Mouse (Mus musculus) liver, embryonic 13.5 days (tissue): Measurements from ENCODE around the gene Vwf. TPM values are rescaled to one million over a fixed set of nuclear protein-coding genes. Genes with fewer than 3 reads are reported as not detected.

ENCODE experiments used
- ATAC-seq: fragments of 200-750 bp; cut with Nextera tagmentation; 2 replicates; pipeline ENCODE4 v1.8.0; 2017; ENCODE audit warnings: low read depth, mild to moderate bottlenecking, moderate number of reproducible peaks, moderate library complexity
- DNase-seq: peaks from one replicate; pipeline ENCODE4 v3.0.0; 2022
- H3K27ac ChIP-seq: fragments of 300-500 bp; sonication (generic); 2 replicates; pipeline ENCODE4 v1.5.1; 2015; ENCODE audit warnings: moderate library complexity, mild to moderate bottlenecking, inconsistent platforms
- H3K27me3 ChIP-seq: fragments of 300-500 bp; sonication (generic); 2 replicates; pipeline ENCODE4 v1.6.1; 2015; ENCODE audit warnings: mild to moderate bottlenecking, inconsistent platforms
- H3K36me3 ChIP-seq: fragments of 300-500 bp; sonication (generic); 2 replicates; pipeline ENCODE4 v1.6.1; 2015; ENCODE audit warnings: mild to moderate bottlenecking, inconsistent platforms
- H3K4me1 ChIP-seq: fragments of 300-500 bp; sonication (generic); replicated peaks from 2 replicates; pipeline ENCODE4 v1.6.1; 2015; ENCODE audit warnings: inconsistent platforms
- H3K4me2 ChIP-seq: fragments of 300-500 bp; sonication (generic); 2 replicates; pipeline ENCODE4 v1.6.1; 2015; ENCODE audit warnings: inconsistent platforms, mild to moderate bottlenecking, moderate library complexity
- H3K4me3 ChIP-seq: fragments of 300-500 bp; sonication (generic); replicated peaks from 2 replicates; pipeline ENCODE4 v1.5.1; 2015; ENCODE audit warnings: mild to moderate bottlenecking, inconsistent platforms
- H3K9ac ChIP-seq: fragments of 300-500 bp; sonication (generic); 2 replicates; pipeline ENCODE4 v1.6.1; 2015; ENCODE audit warnings: mild to moderate bottlenecking, inconsistent platforms
- H3K9me3 ChIP-seq: fragments of 300-500 bp; sonication (generic); replicated peaks from 2 replicates; pipeline ENCODE4 v1.6.1; 2016; ENCODE audit warnings: inconsistent platforms
- WGBS: fragments of 180-500 bp; shearing (Covaris S2); methylation state at CpG from one replicate; pipeline ENCODE4 v1.1.7; 2015; ENCODE audit not compliant: insufficient replicate concordance; 5-methylcytosine and 5-hydroxymethylcytosine counted together
- polyA plus RNA-seq: library from polyadenylated mRNA; unstranded; fragments of >200 nt; fragmentation: Nextera tagmentation; extraction: Ambion mirVana; gene quantifications from 2 replicates; pipeline ENCODE4 v1.2.1, GENCODE M21; 2015

Gene Vwf
- polyA plus RNA-seq, 1 experiment from 2014 or later = 13.3 TPM

DNA sequence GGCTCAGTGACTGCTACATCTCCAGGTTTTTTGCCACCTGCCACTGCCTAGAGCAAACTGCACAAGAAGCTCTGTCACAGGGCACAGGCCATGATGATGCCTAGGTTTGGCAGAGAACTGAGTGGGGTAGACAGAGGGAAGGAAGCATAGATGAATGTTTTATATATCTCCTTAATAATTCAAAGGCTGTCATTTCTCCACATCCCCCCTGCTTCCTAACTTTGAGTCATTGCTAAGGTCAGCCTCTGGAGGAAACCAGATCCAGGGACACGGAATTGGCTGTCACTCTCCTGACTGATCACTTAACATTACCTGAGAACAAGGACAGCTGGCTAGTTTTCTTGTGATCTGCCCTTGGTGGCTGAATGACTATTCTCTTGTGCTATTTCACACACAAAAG, 141.4 kb downstream of the Vwf start:
- H3K27me3 ChIP-seq = peaks cover 8% of the 10 kb centered on the region
- no peak overlapping the region for H3K27ac ChIP-seq
- H3K4me2 ChIP-seq = no peak overlapping the region
- WGBS = 39% methylated on average over 1 of the region's 1 CpGs
- H3K4me3 ChIP-seq = no peak overlapping the region
- no peak overlapping the region for H3K9ac ChIP-seq
- ATAC-seq = no peak
- no peak for DNase-seq
- H3K36me3 ChIP-seq = no peaks in the 10 kb centered on the region
- H3K9me3 ChIP-seq = no peaks in the 10 kb centered on the region
- no peaks in the 10 kb centered on the region for H3K4me1 ChIP-seq

DNA sequence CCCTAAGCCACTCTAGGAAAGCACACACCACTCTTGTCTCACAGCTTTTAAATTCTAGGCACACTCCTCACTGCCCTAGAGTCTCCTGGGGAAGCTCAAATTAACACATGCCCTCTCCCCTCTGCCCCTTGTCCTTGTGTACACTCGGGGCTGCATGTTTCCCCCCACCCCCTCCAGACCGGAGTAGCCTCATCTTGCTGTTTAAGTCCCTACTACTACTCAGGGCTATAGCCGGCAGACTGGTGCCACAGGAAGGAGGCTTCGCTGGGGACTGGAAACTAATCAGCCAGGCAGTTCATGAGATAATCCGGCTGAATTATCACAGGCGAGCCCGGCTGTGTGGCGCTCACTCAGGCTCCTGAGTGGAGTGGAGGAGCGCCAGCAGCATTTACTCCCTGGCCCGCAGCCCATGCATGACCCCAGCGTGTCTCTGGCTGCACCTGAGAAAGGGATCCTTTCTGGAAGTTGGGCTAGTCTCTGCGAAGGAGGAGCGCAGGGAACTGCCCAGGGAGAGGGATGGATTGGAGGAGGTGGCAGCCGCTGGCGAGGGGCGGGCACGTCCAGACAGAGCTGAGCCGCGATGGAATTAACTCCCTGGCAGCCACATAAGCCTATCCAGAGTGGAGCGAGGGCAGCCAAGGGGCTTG, 143.6 kb downstream of the Vwf start, which contains the start of gene Ano2:
Gene Ano2 (plus strand): TSS at position 363 of the 647 bp plus-strand sequence.
- no peaks in the 10 kb centered on the region for H3K4me1 ChIP-seq
- no peak within 1 kb of the TSS for H3K4me3 ChIP-seq
- no peak within 1 kb of the TSS for H3K27ac ChIP-seq
- H3K9ac ChIP-seq = no peak within 1 kb of the TSS
- H3K36me3 ChIP-seq = no peaks in the 10 kb centered on the region
- ATAC-seq (no peak), DNase-seq (no peak)
- no peaks in the 10 kb centered on the region for H3K9me3 ChIP-seq
- peaks cover 8% of the 10 kb centered on the region for H3K27me3 ChIP-seq
- no peak within 1 kb of the TSS for H3K4me2 ChIP-seq
- 13% methylated on average over 20 of the region's 20 CpGs for WGBS

DNA sequence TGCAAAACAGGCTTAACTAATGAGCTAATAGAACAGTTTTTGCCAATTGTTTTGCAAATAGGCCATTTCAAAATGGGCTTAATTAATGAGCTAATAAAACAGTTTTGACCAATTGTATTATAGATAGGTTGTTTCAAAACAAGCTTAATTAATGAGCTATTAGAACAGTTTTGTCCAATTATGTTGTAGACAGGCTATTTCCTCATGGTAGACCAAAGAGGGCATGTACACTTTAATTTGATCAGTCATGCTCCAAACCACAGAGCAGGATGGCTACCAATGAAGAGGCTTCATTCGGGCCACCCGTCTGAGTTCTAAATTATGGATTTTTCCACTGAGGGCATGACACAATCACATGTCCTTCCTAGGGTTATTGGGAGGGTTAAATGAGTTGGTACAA, 154.6 kb downstream of the Vwf start:
- Histone ChIP-seq H3K4me1 (no peaks in the 10 kb centered on the region), H3K9ac (no peak overlapping the region), H3K4me3 (no peak overlapping the region), H3K27ac (no peak overlapping the region), H3K36me3 (no peaks in the 10 kb centered on the region), H3K27me3 (no peaks in the 10 kb centered on the region), H3K9me3 (no peaks in the 10 kb centered on the region), H3K4me2 (no peak overlapping the region)
- WGBS = 71% methylated on average over 2 of the region's 2 CpGs
- ATAC-seq = no peak
- no peak for DNase-seq

DNA sequence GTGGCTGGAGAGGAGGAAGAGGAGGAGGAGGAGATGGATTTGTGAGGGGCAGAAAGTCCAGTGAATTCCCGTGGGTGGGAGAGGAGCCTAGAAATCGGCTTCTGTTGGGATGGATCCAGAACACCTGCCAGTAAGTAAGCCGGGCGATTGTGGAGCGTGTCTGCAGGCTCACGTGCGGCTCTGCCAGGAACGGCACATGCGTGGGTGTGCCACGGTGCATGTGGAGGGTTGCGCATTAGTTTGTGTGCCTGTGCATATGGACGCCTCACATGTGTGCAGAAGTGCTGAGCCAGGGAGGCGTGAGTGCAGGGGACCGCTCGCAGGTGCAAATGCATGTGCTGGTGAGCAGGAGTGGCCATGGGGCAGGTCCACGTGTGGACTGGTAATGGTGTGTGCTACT, 164.7 kb downstream of the Vwf start:
- 75% methylated on average over 16 of the region's 16 CpGs for WGBS
- Histone ChIP-seq H3K4me1 (no peaks in the 10 kb centered on the region), H3K4me2 (no peak overlapping the region), H3K4me3 (no peak overlapping the region), H3K27ac (no peak overlapping the region), H3K36me3 (no peaks in the 10 kb centered on the region), H3K9me3 (no peaks in the 10 kb centered on the region), H3K27me3 (no peaks in the 10 kb centered on the region), H3K9ac (no peak overlapping the region)
- ATAC-seq (no peak), DNase-seq (no peak)

DNA sequence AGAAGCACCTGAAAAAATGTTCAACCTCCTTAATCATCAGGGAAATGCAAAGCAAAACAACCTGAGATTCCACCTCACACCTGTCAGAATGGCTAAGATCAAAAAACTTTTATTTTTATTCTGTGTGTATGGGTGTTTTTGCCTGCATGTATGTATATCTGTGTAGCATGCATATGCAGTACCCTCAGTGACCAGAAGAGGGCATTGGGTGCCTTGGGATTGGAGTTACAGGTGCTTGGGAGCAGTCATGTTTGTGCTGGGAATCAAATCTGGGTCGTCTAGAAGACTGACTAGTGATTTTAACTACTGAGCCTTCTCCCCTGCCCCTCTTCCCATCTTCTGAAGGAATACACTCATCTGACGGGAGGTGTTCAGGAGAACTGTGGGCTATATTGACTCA, 179.8 kb downstream of the Vwf start:
- no peak for DNase-seq
- Histone ChIP-seq H3K4me2 (no peak overlapping the region), H3K27me3 (no peaks in the 10 kb centered on the region), H3K4me1 (no peaks in the 10 kb centered on the region), H3K36me3 (no peaks in the 10 kb centered on the region), H3K27ac (no peak overlapping the region), H3K4me3 (no peak overlapping the region), H3K9ac (no peak overlapping the region), H3K9me3 (no peaks in the 10 kb centered on the region)
- WGBS = 56% methylated on average over 2 of the region's 2 CpGs
- no peak for ATAC-seq

DNA sequence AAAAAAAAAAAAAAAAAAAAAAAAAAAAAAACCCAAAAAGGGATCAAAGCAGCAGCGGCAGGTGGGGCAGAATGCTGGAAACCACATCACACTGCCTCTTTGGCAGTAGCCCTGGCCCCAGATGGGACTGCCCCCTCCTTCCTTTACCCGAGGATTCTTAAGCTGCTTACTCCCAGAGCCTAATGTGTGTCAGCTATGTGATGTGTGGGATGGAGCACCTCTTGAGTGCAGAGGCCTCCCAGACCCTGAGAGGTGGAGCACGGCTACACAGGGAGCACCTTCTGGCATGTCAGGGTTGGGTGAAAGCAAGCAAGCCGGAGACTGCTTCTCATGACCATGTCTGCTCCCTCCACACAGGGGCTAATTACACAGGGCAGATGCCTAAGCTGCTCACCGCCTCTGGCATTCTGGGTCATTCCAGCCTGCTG, 180.9 kb downstream of the Vwf start:
- Histone ChIP-seq H3K36me3 (no peaks in the 10 kb centered on the region), H3K27me3 (no peaks in the 10 kb centered on the region), H3K9me3 (no peaks in the 10 kb centered on the region), H3K4me3 (no peak overlapping the region), H3K4me1 (no peaks in the 10 kb centered on the region), H3K9ac (no peak overlapping the region), H3K27ac (no peak overlapping the region), H3K4me2 (no peak overlapping the region)
- DNase-seq (no peak), ATAC-seq (no peak)
- 63% methylated on average over 5 of the region's 5 CpGs for WGBS

DNA sequence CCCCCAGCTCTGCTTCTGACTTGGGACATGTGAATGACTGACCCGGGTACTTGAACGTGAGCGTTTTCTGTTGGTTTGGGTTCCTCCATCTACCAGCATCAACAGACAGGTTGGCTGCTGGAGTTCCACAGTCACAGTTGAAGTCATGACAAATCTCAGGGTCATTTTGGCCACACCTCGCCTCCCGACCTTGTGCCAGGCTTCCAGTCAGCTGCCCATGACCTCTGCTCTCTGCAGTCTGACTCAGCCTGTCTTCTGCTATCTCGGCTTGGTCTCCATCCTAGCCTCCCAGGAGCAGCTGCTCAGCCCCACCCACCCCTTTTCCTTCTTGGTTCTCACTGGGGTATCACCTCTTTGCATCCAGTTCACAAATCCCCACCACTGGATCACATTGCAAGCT, 182.9 kb downstream of the Vwf start:
- H3K27ac ChIP-seq = no peak overlapping the region
- no peaks in the 10 kb centered on the region for H3K4me1 ChIP-seq
- H3K4me3 ChIP-seq = no peak overlapping the region
- no peaks in the 10 kb centered on the region for H3K27me3 ChIP-seq
- no peaks in the 10 kb centered on the region for H3K36me3 ChIP-seq
- no peak for DNase-seq
- ATAC-seq = no peak
- H3K9me3 ChIP-seq = no peaks in the 10 kb centered on the region
- no peak overlapping the region for H3K4me2 ChIP-seq
- 58% methylated on average over 6 of the region's 6 CpGs for WGBS
- H3K9ac ChIP-seq = no peak overlapping the region

DNA sequence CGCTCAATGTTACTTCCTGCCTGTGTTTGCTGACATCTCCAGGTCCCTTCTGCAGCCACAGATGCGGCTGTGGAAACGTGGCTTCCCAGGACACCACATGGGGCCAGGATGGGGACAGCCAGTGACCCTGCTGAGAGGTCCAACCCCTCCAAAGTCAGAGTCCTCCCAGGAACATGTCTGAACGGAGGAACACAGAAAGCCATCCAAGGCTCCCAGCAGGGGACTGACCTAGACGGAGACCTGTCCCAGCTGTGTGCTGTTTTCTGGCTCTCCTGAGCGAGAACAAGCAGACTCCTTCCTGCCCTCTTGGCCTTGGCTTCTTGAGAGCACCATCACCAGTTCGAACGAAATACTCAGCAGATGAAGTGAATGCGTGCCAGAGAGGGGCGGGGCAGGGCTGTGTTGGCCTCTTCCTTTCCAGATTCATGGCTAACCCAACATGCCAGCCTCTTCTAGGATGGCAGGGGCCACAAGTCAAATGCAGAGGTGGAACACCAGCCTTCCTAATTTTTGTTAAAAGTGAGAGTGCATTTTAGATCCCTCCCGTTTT, 183.5 kb downstream of the Vwf start:
- H3K4me2 ChIP-seq = no peak overlapping the region

More for the DNA sequence above, 183.5 kb downstream of the Vwf start:
- no peak overlapping the region for H3K27ac ChIP-seq
- H3K36me3 ChIP-seq = no peaks in the 10 kb centered on the region
- no peak overlapping the region for H3K4me3 ChIP-seq
- no peak overlapping the region for H3K9ac ChIP-seq
- WGBS = 59% methylated on average over 11 of the region's 11 CpGs
- no peaks in the 10 kb centered on the region for H3K27me3 ChIP-seq
- no peaks in the 10 kb centered on the region for H3K9me3 ChIP-seq
- ATAC-seq (no peak), DNase-seq (no peak)
- no peaks in the 10 kb centered on the region for H3K4me1 ChIP-seq

Other genes starting within 250 kb of the Vwf start
- gene Ltbr, start 232.9 kb upstream of the Vwf start, polyA plus RNA-seq = 18.3 and 18.4 TPM in 2 replicates
- gene Scnn1a, start 226.1 kb upstream of the Vwf start, polyA plus RNA-seq = 0.31 and 0.37 TPM in 2 replicates
- 19.6 and 23.4 TPM in 2 replicates for gene Tnfrsf1a, start 197.4 kb upstream of the Vwf start, polyA plus RNA-seq
- gene Plekhg6, start 166.0 kb upstream of the Vwf start, polyA plus RNA-seq = 0.31 and 0.56 TPM in 2 replicates
- 92.5 and 94.7 TPM in 2 replicates for gene Cd9, start 52.0 kb upstream of the Vwf start, polyA plus RNA-seq
- gene Ano2, start 143.6 kb downstream of the Vwf start, polyA plus RNA-seq = 0.13 and 0.18 TPM in 2 replicates